Mouse (Mus musculus) liver, postnatal 0 days (tissue): ENCODE results near the gene Nsf.

Source experiments
- CTCF ChIP-seq: sonication (generic); IDR thresholded peaks from 2 replicates; pipeline ENCODE4 v1.5.1; 2016; ENCODE audit warnings: antibody characterized with exemption, low read depth
- EP300 ChIP-seq: IDR thresholded peaks from 2 replicates; pipeline ENCODE4 v1.6.1; 2016; ENCODE audit warnings: antibody characterized with exemption, low read depth, mild to moderate bottlenecking

- TF ChIP-seq EP300: no peak
- no peak for TF ChIP-seq CTCF
Observed at GRCm38 (mm10) chr11:103890337-103891186, 63.3 kb downstream of the Nsf start.
